ENCODE assay signal across 8 mouse cellular contexts in the genomic region with DNA sequence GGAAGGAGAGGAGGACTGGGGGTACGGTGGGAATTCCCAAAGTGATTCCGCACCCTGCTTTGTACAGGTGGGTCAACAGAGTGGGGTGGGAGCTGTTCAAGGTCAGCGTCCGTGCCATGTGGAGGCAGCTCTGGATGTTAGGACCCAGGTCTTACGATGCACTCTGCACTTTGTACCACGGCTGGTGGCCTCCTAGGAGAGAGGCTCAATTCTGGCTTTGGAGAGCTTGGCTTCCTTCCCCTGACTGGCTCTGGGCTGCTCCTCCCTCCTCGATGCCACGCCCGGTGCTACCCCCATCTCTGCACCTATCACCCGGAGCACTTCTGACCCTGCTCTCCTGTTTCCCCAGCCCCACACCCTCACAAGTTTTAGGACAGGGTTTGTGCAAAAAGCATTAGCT. TPM values are rescaled to one million over a fixed set of nuclear protein-coding genes. Genes with fewer than 3 reads are reported as not detected.
DNase-seq lines count a peak whose midpoint lies in the region; ATAC-seq and TF ChIP-seq lines count a peak whose summit lies in the region.

No protein-coding gene starts in this region.

- peaks cover 11% of the 10 kb centered on the region for H3K36me3 ChIP-seq in hindbrain, embryonic 13.5 days
- H3K36me3 ChIP-seq in liver, adult 2 months (ENCODE audit: control insufficient read depth, insufficient read depth, low read length), result no peaks in the 10 kb centered on the region

- peak; percentile 40 for ATAC-seq in hindbrain, embryonic 13.5 days (ENCODE audit: low FRiP score)

- H3K9me3 ChIP-seq in hindbrain, embryonic 13.5 days, result no peaks in the 10 kb centered on the region

- WGBS in hindbrain, embryonic 13.5 days, result 9% methylated on average over 10 of the region's 10 CpGs
- 4% methylated on average over 10 of the region's 10 CpGs for WGBS in liver, adult 2 months

- no peak for TF ChIP-seq CTCF in liver, adult 2 months (IDR thresholded peaks at IDR 0.05; ENCODE audit: low read depth, low read length)

- H3K79me2 ChIP-seq in liver, adult 2 months (ENCODE audit: control insufficient read depth, insufficient read depth, low read length), result peaks cover 14% of the 10 kb centered on the region; the same call in 1 of the 2 replicates

- H3K27ac ChIP-seq in hindbrain, embryonic 13.5 days, result peak overlapping the region; percentile 87
- peak overlapping the region; percentile 92 for H3K27ac ChIP-seq in liver, adult 2 months (replicated peaks; ENCODE audit: insufficient read depth, low read depth, low read length)

- H3K4me3 ChIP-seq in hindbrain, embryonic 13.5 days, result peak overlapping the region; percentile 73
- peak overlapping the region; percentile 84 for H3K4me3 ChIP-seq in liver, adult 2 months (ENCODE audit: insufficient read depth, low read depth, low read length)

- H3K27me3 ChIP-seq in hindbrain, embryonic 13.5 days, result no peaks in the 10 kb centered on the region
- no peaks in the 10 kb centered on the region for H3K27me3 ChIP-seq in liver, adult 2 months (ENCODE audit: control insufficient read depth, insufficient read depth, low read length)

- peak overlapping the region; percentile 82 for H3K4me2 ChIP-seq in hindbrain, embryonic 13.5 days

- intact Hi-C loops in left cerebral cortex, postnatal 14 days (cut with DNase I), result no loop called here

- DNase-seq in embryo, embryonic 10 days (ENCODE audit: low spot score), result peak; percentile 47
- no peak for DNase-seq in embryo, embryonic 9.5 days (ENCODE audit: extremely low spot score)
- DNase-seq in R1 (ENCODE audit: low read depth, low spot score), result peak; percentile 70
- peak; percentile 97 for DNase-seq in liver, adult 2 months (ENCODE audit: extremely low read depth, low read depth, low spot score)
- DNase-seq in retina, embryonic 14.5 days (ENCODE audit: low spot score), result peak; percentile 26
- DNase-seq in left cerebral cortex, postnatal 14 days (ENCODE audit: low spot score in 2 of 2), result no peak
- no peak for DNase-seq in left cerebral cortex, adult 9 months (ENCODE audit: low spot score in 2 of 2)

- peaks cover 15% of the 10 kb centered on the region for H3K4me1 ChIP-seq in hindbrain, embryonic 13.5 days (replicated peaks)
- H3K4me1 ChIP-seq in liver, adult 2 months (ENCODE audit: control insufficient read depth, insufficient read depth, low read length), result peaks cover 4% of the 10 kb centered on the region; the same call in 1 of the 2 replicates

- peak overlapping the region; percentile 85 for H3K9ac ChIP-seq in hindbrain, embryonic 13.5 days
- H3K9ac ChIP-seq in liver, adult 2 months (ENCODE audit: low read depth, low read length), result peak overlapping the region; percentile 74

- peak; percentile 73; the same call in 1 of the 2 replicates for TF ChIP-seq POLR2A in liver, adult 2 months (IDR thresholded peaks at IDR 0.05; ENCODE audit: extremely low read depth, insufficient read depth, low read length)

RNA-seq across cellular contexts. Expression of gene Nipsnap1, which starts 0.8 kb away (rescaled TPM):
- 134 and 142 TPM in 2 replicates for polyA plus RNA-seq in hindbrain, embryonic 13.5 days (2015; fragmentation: Nextera tagmentation; extraction: Ambion mirVana)
- total RNA-seq in liver, adult 2 months (2014; rRNA removed), result 217 and 226 TPM in 2 replicates
- polyA plus RNA-seq in liver, adult 2 months (2012; rRNA removed), result 294 and 337 TPM in 2 replicates
- total RNA-seq in left cerebral cortex, postnatal 14 days (2021), result 10 to 100 TPM; 89.1 to 92.0 TPM

RNA-seq across cellular contexts. Expression of gene Thoc5, which starts 20.6 kb away (rescaled TPM):
- polyA plus RNA-seq in hindbrain, embryonic 13.5 days (2015; fragmentation: Nextera tagmentation; extraction: Ambion mirVana), result 55.9 and 57.3 TPM in 2 replicates
- total RNA-seq in liver, adult 2 months (2014; rRNA removed), result 8.8 and 10.0 TPM in 2 replicates
- 9.6 and 10.4 TPM in 2 replicates for polyA plus RNA-seq in liver, adult 2 months (2012; rRNA removed)
- 10 to 100 TPM; 35.8 to 38.3 TPM for total RNA-seq in left cerebral cortex, postnatal 14 days (2021)

RNA-seq across cellular contexts. Expression of gene Nf2, which starts 25.2 kb away (rescaled TPM):
- polyA plus RNA-seq in hindbrain, embryonic 13.5 days (2015; fragmentation: Nextera tagmentation; extraction: Ambion mirVana), result 64.4 and 67.0 TPM in 2 replicates
- total RNA-seq in liver, adult 2 months (2014; rRNA removed), result 10.8 and 11.1 TPM in 2 replicates
- 14.6 and 16.4 TPM in 2 replicates for polyA plus RNA-seq in liver, adult 2 months (2012; rRNA removed)
- total RNA-seq in left cerebral cortex, postnatal 14 days (2021), result 100 to 1,000 TPM; 100 to 104 TPM

Comparison
In these comparisons a context has a peak if more than half of its experiments do, and no peak if none do; other contexts are left out.
1. DNase-seq: peak in embryo, embryonic 10 days (single experiment), R1 (single experiment), liver, adult 2 months (single experiment) and retina, embryonic 14.5 days (single experiment); none in embryo, embryonic 9.5 days (single experiment), left cerebral cortex, postnatal 14 days (0 of 2) and left cerebral cortex, adult 9 months (0 of 2).